Mouse (Mus musculus) thymus, postnatal 0 days (tissue): ENCODE measurements around the gene Calhm5. TPM values are rescaled to one million over a fixed set of nuclear protein-coding genes. Genes with fewer than 3 reads are reported as not detected.

Source experiments
- DNase-seq: peaks from one replicate; pipeline ENCODE4 v3.0.0-alpha.2; 2015; ENCODE audit warnings: low spot score
- polyA plus RNA-seq: library from polyadenylated mRNA; unstranded; fragments of >200 nt; fragmentation: Nextera tagmentation; extraction: Ambion mirVana; gene quantifications from 2 replicates; pipeline ENCODE4 v1.2.1, GENCODE M21; 2015

Calhm5 gene
- polyA plus RNA-seq, 1 experiment from 2014 or later: 0.10 TPM

DNA sequence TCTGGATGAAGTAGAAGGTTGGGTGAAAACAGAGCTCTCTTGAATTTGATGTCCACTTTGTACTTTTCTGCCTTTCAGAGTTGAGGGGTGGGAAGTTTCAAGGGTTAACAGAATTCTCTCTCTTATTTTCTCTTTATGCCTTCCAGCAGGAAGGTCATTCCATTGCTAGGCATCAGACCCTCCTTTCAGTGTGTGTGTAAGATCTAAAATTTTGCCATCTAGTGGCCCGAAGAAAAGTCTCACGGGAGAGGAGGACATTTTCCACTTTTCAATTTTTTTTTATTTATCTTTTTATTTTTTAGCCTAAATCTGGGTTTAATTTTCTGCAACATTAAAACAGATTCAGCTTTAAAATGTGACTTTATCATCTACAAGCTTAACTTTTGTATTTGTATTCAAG, 24.7 kb downstream of the Calhm5 start:
- DNase-seq: no peak

DNA sequence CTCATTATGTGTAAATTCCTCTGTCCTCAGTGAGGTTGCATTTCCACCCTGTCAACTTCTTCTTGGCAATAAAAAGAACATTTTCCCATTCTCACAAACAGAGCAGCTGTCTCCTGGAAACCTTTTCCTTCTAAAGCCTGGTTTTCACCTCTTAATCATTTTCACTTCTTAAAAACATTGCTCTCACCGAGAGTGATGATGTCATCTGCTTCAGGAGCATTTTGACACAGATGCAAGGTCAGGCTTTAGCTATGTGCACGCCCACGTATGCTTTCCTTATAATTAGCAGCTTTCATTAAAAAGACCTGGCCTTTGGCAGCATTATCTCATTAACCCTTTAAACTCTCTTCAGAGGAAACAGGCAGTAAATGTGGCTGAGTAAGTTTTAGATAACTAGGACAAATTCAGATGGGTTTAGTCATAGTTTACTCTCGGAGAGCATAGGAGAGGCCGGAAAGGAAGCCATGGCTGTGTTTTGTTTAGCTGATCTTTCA, 25.3 kb downstream of the Calhm5 start:
- DNase-seq: no peak

DNA sequence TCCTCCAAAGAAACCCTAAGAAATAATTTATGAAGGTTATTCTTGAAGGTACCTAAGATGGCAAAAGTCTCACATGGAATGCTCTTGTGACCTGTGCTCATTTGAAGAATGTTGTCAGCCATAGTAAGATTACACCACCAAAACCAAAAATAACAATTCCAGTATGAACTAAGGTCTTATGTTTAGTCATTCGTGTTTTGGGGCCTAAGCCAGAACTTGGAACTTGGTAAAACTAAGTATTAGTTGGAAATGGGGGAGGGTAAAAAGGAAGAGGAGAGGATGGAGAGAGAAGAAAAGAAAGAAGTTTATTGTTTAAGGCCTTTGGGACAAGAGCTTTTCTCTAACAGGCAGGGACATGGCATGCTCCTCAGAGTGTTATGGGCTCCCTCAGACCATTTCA, 26.7 kb downstream of the Calhm5 start:
- DNase-seq: no peak

DNA sequence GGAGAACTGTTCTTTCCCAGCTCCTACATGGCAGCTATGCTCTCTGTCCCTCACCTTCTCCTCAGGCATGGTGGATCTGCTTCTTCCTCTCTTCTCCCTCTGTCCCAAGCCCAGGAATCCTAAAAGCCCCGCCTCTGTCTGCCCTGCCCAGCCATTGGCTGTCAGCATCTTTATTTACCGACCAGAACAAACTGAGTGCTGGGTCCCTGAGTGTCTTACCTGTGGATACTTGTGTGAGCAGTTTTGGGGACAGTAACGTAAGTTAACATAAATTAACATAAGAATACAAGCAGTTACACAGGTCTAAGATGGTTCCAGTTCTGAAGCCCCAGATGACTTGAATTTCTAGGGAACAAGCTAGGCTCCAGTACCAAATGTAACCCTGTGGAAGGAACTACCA, 29.7 kb downstream of the Calhm5 start:
- DNase-seq: no peak

DNA sequence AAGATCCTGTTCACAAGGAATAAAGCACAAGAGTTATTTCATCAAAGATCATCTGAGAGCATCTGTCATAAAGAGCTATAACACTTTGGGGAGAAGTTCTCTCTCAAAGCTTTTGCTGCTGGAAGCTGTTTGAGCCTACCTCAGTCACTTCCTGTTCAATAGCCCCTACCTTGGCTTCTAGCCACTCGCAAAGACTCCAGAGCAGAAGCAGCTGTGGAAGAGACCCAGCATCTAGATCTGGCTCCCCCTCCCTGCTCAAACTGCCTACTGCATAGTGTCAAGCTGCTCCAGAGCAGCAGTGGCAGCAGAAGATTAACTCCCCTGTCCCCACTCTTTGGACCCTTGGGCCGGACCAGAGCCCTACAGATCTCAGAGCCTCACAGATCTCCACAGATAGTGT, 42.3 kb downstream of the Calhm5 start:
- peak; percentile 31 for DNase-seq

DNA sequence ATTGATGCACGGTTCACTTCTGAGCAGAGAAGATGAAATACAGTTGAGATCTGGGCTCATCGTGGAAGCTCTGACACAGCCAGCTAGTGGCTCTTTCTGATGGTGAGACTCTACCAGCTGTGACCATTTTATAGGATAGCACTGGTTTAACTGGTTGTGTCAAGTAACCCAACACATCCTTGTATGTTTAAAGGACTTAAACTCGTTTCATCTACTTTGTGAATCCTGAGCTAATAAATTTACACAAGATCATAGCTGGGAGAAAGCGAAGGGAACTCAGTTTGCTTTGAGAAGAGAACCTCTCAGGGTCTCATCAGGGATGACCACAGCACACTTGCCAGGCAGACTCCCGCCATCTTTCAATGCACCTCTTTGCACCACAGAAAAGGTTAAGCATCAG, 52.1 kb downstream of the Calhm5 start, which contains the start of gene Calhm4:
Gene Calhm4 (minus strand): TSS at position 101 of the 400 bp plus-strand sequence.
- no peak for DNase-seq

Other genes starting within 250 kb of the Calhm5 start
- gene Sult3a1, start 238.8 kb downstream of the Calhm5 start, polyA plus RNA-seq: not detected in 2 replicates
- 0.03 and 0.05 TPM in 2 replicates for gene Rsph4a, start 191.4 kb downstream of the Calhm5 start, polyA plus RNA-seq
- 26.3 and 28.2 TPM in 2 replicates for gene Zup1, start 145.2 kb downstream of the Calhm5 start, polyA plus RNA-seq
- 150 and 151 TPM in 2 replicates for gene Rwdd1, start 76.9 kb downstream of the Calhm5 start, polyA plus RNA-seq
- gene Trappc3l, start 58.9 kb downstream of the Calhm5 start, polyA plus RNA-seq: 0.10 TPM in 1 of 2 replicates, not detected in the other
- gene Calhm4, start 52.2 kb downstream of the Calhm5 start, polyA plus RNA-seq: 0.03 and 0.07 TPM in 2 replicates
- gene Calhm6, start 31.5 kb upstream of the Calhm5 start, polyA plus RNA-seq: 9.2 and 9.8 TPM in 2 replicates
- 5.1 and 5.5 TPM in 2 replicates for gene Dse, start 111.2 kb upstream of the Calhm5 start, polyA plus RNA-seq
- 77.6 and 82.6 TPM in 2 replicates for gene Tspyl1, start 185.7 kb upstream of the Calhm5 start, polyA plus RNA-seq
- gene Tspyl4, start 200.9 kb upstream of the Calhm5 start, polyA plus RNA-seq: 31.0 and 32.9 TPM in 2 replicates